Mouse (Mus musculus) thymus, postnatal 10 days (tissue): ENCODE measurements around the gene Hoxd13.

Experiments used
- DNase-seq, 2 experiments: peaks; one replicate each; pipeline ENCODE4 v3.0.0; 2021; ENCODE audit warnings: low spot score in 2 of 2

The Hoxd13 gene

DNA sequence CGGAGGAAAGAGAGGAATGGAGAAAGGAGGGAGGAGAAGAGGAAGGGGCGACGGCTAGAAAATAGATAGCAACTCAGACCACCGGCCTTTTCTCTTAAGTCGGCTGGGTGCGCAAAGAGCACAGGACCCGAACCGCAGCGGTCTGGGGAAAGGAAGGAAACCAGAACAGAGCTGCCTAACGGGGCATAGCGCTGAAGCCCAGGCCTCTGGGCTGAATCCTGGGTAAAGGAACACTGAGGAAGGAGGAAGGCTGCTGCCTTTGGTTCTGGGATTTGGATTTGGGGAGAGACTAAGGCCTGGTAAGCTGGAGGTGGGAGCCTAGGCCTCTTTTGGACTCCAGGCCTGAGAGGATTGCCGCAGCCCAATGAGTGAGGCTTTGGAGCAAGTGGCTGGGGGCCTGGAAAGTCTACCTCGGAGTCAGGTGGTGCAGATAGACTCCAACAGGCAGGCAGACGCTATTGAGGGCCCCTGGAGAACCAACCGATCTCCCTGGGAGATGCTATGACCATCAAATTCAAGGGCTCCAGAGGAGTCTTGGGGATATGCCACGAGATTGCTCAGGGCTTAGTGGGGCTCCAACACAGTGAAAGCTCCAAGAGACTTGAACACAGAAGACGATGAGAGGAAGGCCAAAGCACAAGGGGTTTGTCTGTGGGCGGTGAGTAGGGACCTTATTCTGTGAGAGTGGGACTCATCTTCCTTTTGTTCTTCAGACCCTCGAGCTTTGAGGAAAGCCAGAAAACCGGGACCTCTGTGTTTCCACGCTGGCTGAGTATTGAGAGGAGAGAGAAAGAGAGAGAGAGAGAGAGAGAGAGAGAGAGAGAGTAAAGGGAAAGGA lies 12.7 kb downstream of the Hoxd13 start:
- DNase-seq, result no peak

DNA sequence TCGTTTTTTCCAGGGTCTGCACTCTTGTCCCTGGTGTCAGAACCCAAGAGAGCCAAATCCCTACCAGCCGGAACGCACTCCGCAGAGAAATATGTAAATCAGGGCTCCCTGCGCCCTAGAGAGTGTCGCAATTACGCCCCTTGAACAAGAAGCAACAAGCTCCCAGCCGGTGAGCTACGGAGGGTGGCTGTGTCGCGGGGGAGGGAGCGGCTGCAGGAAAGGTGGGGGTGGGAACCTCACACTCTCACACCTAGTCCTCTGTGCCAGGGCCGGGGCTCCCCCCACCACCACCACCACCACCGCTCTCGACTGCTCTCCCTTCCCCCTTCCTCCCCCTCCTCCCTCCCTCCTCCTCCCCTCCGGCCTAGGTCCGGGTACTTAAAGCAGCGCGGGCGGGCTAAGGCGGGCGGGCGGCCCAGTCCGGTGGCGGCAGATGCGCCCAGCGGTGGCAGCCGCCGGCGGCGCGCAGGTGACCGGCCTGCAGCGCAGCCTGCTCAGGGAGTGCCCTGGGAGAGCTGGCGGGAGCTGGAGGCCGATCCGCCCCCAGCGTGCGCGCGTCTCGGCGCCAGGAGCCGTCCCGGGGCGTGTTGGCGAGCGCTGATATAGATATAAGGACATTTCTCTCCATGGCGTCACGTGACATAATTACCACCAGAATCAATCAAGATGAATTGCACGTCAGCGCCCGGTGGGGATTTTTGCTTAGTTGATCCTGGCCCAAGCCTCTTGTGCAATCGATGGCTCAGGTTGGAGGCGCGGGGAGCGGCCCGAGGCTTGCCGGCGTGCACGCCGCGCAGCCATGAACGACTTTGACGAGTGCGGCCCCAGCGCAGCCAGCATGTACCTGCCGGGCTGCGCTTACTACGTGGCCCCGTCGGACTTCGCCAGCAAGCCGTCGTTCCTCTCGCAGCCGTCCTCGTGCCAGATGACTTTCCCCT lies 13.8 kb downstream of the Hoxd13 start:
- no peak for DNase-seq

DNA sequence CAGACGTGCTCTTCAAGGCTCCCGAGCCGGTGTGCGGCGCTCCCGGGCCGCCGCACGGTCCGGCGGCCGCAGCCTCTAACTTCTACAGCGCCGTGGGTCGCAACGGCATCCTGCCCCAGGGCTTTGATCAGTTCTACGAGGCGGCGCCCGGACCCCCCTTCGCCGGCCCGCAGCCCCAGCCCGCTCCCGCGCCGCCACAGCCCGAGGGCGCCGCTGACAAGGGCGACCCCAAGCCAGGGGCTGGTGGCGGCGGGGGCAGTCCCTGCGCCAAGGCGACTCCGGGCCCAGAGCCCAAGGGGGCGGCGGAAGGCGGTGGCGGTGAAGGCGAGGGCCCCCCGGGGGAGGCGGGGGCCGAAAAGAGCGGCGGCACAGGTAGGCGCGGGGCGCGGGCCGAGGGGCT lies 14.7 kb downstream of the Hoxd13 start:
- DNase-seq, result no peak

DNA sequence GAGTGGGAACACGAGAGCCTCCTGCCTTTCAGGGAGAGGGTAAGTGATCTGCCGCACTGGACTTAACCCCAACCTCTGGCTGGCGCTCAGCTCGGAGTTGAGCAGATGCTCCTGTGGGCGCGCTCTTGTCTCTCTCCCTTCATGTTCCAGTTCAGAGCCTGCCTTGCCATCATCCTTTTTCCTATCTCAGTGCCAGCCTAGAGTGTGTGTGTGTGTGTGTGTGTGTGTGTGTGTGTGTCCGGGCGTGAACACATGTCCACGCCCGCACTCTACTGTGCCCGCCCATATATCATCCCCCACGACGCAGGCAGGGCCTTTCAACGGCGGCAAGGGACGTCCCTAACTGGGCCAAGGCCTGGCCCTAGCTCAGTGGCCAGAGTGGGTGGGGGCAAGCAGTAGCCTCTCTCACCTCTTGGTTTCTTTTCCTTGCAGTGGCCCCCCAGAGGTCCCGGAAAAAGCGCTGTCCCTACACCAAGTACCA lies 15.4 kb downstream of the Hoxd13 start:
- no peak for DNase-seq

DNA sequence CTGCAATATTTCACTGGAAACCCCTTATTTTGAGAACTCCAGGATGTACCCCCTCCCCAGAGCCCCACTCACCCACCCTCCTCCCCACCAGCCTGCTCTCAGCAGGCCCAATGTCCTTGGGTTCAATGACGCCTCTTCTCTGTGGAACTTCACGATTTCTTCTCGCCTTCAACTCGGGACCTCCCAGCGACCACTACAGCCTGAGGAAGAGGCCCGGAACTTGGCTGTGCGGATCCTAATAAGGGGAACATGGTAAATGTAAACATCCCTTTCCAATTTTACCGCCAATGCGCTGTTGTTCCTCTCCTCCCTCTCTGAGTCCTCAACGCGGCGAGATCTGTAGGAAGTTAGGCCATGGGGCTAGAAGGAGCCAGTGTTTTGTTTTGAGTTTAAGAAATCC lies 16.0 kb downstream of the Hoxd13 start:
- DNase-seq, result no peak

DNA sequence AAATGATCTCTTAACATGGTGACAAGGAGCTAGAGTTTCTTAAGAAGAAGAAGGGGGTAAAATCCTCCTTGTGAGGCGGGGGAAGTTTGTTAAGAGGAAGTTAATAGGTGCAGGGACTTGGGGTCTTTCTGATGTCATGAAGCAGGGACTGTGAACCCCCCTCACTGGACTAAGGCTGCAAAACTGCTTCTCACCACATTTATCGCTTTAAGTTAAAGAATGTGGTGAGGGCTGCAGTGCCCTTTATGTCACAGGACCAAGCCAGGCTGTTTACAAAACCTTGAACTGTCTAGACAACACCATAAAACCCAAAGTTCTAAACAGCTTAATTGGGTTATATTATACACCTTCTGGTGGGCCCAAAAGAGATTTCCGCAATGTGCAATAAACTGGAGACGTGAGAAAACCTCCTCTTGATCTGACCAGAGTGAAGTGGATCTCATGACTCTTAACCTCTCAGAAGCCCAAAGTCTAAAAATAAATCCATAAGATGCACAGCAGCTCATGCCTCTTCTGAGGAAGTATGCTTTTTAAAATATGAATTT lies 17.0 kb downstream of the Hoxd13 start:
- DNase-seq, result no peak

DNA sequence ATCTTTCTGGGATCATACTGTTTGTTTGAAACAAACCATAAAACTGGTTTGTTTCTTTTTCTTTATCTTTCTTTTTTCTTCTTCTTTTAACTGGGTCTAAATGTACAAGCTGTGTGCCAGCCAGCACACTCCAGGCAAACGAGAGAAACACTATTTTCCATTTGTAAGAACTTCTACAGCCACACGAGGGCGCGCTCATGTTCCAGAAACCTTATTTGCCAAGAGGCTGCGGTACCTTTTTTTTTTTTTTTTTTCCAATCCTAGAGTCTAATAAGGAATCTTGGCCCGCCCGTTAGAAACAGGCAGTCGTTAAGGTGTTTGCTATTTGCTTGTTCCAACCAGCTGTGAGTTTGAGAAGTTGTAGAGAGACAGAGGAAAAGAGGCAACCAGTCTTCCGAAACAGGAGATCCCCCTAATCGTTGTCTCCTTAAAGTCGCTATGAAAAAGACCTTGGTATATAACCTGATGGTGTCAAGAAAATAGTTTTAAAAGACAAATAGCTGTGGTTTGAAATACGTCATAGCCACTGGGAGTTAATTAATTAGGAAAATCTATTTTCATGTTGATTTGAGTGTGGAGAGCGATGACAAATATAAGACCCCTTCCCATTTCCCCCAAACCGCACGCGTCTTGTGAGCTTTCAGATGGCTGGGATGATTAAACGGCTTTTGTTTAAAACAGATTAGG lies 18.3 kb downstream of the Hoxd13 start:
- DNase-seq, result no peak

DNA sequence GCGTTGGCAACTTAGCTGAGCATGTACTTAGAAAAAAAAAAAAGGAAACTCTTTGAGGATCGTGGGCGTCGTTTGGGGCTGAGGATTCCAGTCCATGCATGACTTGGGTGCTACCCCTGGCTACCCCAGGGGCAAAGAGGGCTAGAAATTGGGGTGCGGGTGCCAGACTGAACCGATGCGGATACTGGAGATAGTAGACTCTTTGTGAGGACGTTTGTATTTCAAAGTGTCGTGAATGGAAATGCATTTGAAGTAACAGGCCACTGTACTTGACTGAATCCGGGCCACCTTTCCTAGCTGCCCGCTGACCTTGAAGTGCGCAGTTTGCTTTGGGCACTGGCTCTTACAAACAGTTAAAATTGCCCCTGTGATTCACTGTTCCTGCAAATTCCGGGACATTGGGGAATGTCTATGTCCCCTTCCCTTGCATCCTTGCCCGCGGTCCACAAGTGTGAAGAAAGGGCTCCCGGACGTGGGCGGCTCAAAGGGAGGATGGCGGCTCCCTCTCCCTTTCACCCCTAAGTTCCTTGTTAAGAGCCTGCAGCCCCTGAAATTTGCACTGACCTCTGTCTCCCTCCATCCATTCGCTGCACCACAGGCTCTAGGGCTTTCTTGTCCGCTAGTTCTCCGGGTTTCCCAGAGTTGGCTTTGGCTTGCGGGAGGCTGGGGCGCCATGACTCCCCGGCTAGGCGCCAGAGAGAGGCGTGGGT lies 19.0 kb downstream of the Hoxd13 start:
- no peak for DNase-seq

DNA sequence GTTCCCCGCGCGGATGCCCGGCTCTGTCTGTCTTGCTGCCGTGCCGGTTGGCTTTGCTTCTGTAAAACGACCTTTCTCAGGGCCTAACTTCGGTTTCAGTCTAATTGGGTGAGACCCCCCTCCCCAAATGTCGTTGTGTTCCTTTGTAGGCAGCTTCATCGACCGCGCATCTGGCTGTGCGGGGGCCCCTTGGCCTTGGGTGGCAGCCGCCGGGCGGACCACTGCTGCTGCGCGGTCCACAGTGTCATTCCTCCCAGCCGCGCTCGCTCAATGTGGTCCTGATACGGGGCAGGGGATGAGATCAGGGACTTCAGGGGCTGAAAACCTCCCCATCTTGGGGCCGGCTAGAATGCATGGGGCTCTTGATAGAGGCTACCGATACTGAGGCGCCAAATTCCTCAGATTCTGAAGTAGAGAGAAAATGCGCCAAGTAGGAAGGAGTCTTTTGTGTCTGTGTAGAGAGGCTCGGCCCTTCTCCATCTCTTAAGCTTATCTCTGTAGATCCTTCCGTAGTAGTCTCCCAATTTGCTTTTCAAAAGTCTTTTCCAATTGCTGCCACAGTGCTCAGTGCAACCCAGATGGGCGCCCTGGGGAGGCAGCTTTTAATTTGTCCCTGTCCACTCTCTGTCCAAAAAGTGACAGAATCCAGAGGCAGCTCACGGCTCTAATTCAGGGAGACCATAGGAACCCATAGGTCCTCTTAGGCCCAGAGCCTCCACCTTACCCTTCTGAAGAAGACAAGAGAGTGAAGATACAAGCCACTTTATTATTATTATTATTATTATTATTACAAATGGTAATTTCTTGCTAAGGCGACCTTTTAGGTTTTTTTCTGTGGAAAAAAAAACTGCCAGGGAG lies 19.8 kb downstream of the Hoxd13 start:
- DNase-seq, result no peak

DNA sequence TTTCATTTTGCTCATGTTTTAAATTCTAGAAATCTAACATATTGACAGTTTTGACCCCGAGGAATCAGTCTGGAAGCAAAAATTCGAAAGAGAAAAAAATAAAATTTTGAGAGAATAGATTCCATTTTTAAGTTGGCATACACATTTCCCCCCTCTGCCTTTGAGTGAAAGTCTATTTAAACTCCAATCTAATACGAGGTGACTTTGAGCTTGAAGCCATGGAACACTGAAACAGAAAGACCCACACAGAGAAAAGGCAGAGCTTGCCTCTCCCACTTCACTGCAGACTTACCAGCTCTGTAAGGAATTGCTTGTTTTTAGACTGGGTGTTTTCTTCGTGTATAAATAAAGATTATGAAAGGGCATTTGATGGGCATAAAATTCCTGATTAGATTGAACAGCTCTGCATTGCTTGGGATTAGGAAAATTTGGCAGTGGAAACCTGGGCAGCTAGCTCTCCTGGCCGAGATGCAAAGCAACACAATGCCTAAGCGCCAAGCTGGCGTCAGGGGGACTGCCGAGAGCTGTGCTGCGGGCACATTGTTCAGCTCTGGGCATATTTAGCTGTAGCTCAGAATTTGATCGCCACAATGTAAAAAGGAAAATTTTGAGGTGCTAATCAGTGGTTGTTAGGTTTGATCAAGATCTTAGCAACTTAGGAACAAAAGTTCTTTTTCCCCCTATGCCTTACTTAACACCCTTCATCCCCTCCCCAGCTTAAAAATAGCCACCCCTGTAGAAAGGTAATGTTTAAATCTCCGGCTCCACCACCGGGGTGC lies 20.9 kb downstream of the Hoxd13 start:
- DNase-seq, result no peak

DNA sequence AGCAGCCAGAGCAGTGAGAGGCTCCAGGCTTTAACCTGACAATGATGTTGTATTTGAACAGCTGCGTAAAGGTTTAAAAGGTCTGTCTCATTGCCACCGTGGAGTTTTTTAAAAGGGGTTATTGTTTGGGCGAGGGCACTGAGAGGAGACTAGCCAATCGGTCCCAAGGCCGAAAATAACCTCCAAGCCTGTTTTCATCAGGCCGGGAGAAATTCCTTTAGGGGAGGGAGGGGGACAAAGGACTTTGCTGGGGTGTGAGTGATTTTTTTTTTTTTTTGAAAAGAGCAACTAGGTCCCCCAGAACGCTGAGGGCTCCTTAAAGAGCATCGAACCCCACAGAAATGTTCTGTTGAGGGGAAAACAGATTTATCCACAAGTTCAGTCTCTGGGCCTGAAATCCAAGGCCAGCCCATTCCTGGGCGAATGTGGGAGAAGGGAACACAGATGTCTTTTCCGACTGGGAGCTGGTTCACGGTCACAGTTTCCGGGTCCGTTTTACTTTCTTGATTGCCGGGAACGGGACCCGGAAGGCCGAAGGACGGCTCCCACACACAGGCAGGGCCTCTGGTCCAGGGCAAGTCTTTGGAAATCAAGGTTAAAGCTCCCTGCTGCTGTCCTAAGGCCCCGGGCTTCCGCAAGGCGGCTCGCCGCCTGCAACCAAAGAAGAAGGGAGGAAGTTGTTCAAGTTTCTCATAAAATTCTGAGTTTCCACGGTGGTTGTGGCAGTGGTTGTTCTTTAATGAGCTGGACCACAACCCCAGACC lies 21.6 kb downstream of the Hoxd13 start:
- DNase-seq, result no peak

DNA sequence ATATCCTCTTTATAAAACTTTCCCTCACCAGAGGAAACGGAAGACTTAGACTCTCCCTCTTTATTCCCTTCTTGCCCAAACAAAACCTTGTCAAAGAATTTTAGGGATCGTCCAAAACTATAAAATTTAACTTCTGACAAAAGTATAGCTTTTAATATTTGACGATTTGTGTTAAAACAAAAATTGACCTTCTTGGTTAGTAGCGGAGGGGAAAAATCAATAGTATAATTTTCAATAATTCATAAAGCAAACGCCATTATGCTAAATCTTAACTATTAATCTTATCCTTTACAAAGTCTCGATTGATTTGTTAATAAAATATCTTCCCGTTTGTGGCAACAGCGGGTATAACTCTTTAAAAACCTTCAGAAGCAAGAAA lies 22.2 kb downstream of the Hoxd13 start:
- no peak for DNase-seq

DNA sequence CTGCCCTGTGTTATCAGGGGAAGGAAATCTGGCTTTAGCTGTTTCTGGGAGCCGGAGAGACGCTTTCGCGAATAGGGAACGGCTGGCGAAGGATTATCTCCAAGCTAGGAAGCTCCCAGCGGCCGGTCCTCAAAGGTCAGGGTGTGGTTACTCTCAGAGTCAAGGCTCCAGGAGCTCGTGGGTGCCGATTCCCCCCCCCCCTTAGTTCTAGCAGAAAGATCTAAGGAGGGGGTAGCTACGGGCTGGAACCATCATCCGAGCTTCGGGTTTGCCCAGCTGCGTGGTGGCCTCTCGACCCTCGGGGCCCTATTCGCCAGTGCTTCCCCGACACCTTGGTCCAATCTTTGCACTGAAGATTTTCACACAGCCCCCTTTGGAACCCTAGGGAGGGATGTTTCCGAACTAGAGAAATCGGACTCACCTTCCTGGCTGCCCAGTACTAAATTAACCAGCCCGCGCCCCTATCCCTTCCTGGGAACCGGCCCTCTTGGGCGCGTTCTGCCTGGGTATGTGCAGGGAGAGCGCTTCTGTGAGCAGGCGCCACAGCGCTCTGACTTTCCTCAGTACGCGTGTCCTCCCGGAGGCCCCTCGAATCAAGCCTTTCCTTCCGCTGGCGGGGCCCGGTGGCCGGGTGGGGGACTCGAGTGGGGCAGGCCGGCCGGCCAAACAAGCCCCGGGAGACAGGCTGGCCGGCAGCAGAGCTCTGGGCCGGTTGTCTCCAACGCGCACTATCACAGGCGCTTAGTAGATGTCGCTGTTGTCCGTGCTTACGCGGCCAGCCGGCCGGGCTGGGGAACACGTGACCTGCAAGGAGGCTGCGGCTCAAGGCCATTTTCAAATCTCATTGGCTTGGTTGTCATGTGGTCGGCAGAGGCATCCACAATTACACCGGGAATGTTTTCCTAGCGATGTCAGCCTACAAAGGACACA lies 23.2 kb downstream of the Hoxd13 start, which contains the start of gene Hoxd10:
TSS of gene Hoxd10 (plus strand) at position 903 of the 930 bp plus-strand sequence.
- no peak for DNase-seq

DNA sequence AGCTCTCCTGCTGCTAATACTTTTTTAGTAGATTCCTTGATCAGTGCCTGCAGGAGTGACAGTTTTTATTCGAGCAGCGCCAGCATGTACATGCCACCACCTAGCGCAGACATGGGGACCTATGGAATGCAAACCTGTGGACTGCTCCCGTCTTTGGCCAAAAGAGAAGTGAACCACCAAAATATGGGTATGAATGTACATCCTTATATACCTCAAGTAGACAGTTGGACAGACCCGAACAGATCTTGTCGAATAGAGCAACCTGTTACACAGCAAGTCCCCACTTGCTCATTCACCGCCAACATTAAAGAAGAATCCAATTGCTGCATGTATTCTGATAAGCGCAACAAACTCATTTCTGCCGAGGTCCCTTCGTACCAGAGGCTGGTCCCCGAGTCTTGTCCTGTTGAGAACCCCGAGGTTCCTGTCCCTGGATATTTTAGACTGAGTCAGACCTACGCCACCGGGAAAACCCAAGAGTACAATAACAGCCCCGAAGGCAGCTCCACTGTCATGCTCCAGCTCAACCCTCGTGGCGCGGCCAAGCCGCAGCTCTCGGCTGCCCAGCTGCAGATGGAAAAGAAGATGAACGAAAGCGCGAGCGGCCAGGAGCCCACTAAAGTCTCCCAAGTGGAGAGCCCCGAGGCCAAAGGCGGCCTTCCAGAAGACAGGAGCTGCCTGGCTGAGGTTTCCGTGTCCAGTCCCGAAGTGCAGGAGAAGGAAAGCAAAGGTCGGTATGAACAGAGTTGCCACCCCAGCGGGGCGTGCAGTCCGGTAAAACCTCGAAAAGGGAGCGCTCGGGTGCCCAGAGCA lies 24.1 kb downstream of the Hoxd13 start:
- DNase-seq, result no peak

DNA sequence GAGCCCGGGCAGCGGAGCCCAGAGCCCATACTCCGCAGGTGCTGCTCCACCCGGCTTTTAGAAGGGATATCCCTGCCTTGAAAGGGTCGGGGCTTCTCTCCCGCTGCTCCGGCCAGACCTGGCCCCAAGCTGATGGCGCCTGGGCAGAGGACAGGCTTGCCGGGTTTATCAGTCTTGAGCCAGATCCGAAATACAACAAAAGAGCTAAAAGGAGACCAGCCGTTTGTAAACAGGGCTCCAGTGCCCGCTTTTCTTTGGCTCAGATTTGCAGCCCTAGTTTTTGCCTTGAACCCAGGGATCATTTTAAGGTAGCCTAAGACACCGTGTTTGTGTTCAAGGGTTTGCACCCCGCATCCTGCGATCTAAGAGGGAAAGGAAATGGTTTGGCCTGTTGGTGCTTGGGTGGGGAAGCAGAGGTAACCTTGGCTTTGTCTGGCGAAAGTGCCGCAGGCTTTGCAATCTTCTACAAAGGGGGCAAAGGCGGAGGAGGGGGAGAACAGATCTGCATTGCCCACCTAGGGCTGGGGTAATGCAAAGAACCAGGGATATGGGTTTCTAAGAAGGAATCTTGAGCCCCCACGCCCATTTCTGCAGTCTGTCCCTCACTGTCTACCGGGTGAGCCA lies 24.8 kb downstream of the Hoxd13 start:
- no peak for DNase-seq

DNA sequence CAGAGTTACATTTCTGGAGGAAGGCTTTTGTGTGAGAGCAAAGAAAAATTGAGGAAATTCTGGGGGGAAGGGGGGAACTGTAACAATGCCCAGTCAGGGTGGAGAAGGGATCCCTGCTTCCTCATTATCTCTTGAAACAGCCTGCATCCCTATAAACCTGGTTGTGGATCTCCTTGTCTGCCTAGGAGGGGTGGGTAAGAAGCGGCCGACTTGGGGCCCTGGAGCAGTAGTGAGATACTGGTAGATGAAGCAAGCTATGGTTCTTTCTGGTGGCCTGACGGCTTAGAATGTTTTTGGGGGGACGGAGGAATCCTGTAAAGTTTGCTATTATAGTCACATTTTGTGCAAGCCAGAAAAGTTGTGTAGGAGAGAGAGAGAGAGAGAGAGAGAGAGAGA lies 25.3 kb downstream of the Hoxd13 start:
- no peak for DNase-seq
